Mouse (Mus musculus): Measurements from ENCODE around the gene Plekhm1. TPM values are rescaled to one million over a fixed set of nuclear protein-coding genes. Genes with fewer than 3 reads are reported as not detected.

Gene Plekhm1
- polyA plus RNA-seq, 1 experiment, result 18.5 TPM

- 90% methylated on average over 5 of the region's 5 CpGs for WGBS
- no peaks in the 10 kb centered on the region for H3K4me1 ChIP-seq (ENCODE audit: control insufficient read depth, insufficient read depth, low read length)
- H3K27ac ChIP-seq (ENCODE audit: insufficient read depth, low read length), result no peak overlapping the region
- no peak for DNase-seq
- TF ChIP-seq CTCF (IDR thresholded peaks at IDR 0.05; ENCODE audit: borderline replicate concordance, insufficient read depth, low read depth, low read length) (no peak), POLR2A (IDR thresholded peaks at IDR 0.05; ENCODE audit: borderline replicate concordance, insufficient read depth, low read length) (no peak)
- no peak overlapping the region for H3K4me3 ChIP-seq (replicated peaks; ENCODE audit: insufficient read depth, low read depth, low read length)
- H3K27me3 ChIP-seq (ENCODE audit: control insufficient read depth, insufficient read depth, low read length), result no peaks in the 10 kb centered on the region
These were observed 97.1 kb downstream of the Plekhm1 start for GRCm38 (mm10) chr11:103315379-103315778.

DNA sequence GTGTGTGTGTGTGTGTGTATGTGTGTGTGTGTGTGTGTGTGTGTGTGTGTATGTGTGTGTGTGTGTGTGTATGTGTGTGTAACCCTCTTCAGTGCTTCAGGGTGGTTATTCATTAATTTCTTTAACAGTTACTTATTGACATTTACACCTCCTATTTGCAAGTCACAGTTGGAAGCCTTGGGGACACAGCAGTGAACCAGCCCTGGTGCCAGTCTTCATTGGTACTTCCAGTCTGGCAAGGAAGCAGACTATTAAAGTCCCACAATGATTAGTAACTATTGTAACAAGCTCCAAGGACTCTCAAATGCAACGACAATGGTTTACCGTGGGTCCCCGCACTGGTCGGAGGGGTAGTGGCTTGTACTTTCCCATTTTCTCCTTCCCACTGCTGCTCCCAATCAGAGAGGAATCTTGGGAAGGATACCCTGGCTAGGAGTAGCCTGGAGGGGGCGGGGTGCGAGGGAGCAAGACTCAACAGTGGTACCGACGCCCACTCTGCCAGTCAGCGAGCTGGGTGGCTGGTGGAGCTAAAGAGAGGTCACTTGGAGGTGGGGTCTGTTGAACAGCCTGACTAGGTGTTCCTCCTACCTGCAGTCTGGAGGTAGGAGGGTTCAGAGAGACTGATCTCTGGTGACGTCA, 97.6 kb downstream of the Plekhm1 start:
- TF ChIP-seq CTCF (IDR thresholded peaks at IDR 0.05; ENCODE audit: borderline replicate concordance, insufficient read depth, low read depth, low read length), result no peak
- no peak for TF ChIP-seq POLR2A (IDR thresholded peaks at IDR 0.05; ENCODE audit: borderline replicate concordance, insufficient read depth, low read length)
- 83% methylated on average over 10 of the region's 10 CpGs for WGBS
- Histone ChIP-seq H3K27me3 (ENCODE audit: control insufficient read depth, insufficient read depth, low read length) (no peaks in the 10 kb centered on the region), H3K4me1 (ENCODE audit: control insufficient read depth, insufficient read depth, low read length) (no peaks in the 10 kb centered on the region), H3K27ac (ENCODE audit: insufficient read depth, low read length) (no peak overlapping the region), H3K4me3 (replicated peaks; ENCODE audit: insufficient read depth, low read depth, low read length) (no peak overlapping the region)
- no peak for DNase-seq

Other genes with a start within 250 kb of the Plekhm1 start
- 63.7 and 71.1 TPM in 2 replicates for gene Fmnl1, start 241.6 kb downstream of the Plekhm1 start, polyA plus RNA-seq (2012; rRNA removed)
- gene 1700023F06Rik, start 204.1 kb downstream of the Plekhm1 start, polyA plus RNA-seq (2012; rRNA removed), result 9.4 and 10.0 TPM in 2 replicates
- 2.7 and 3.2 TPM in 2 replicates for gene Spata32, start 194.3 kb downstream of the Plekhm1 start, polyA plus RNA-seq (2012; rRNA removed)
- 6.0 and 6.1 TPM in 2 replicates for gene Map3k14, start 145.2 kb downstream of the Plekhm1 start, polyA plus RNA-seq (2012; rRNA removed)
- 20.7 and 21.1 TPM in 2 replicates for gene Arhgap27, start 49.0 kb downstream of the Plekhm1 start, polyA plus RNA-seq (2012; rRNA removed)
- gene Lrrc37a, start 91.9 kb upstream of the Plekhm1 start, polyA plus RNA-seq (2012; rRNA removed), result not detected in 2 replicates
- not detected in 2 replicates for gene Gm884, start 208.5 kb upstream of the Plekhm1 start, polyA plus RNA-seq (2012; rRNA removed)
- gene Lyzl6, start 226.2 kb upstream of the Plekhm1 start, polyA plus RNA-seq (2012; rRNA removed), result 0.19 TPM in 1 of 2 replicates, not detected in the other
- gene Rprml, start 236.9 kb upstream of the Plekhm1 start, polyA plus RNA-seq (2012; rRNA removed), result 5.8 and 6.9 TPM in 2 replicates